Mouse (Mus musculus): Measurements from ENCODE around the gene Mgst3. TPM values are rescaled to one million over a fixed set of nuclear protein-coding genes. Genes with fewer than 3 reads are reported as not detected.

The Mgst3 gene
- polyA plus RNA-seq, 1 experiment from 2014 or later: 153 TPM

- no peak overlapping the region for H3K4me3 ChIP-seq (ENCODE audit: low read depth, low read length)
- WGBS: 60% methylated on average over 3 of the region's 3 CpGs
- no peaks in the 10 kb centered on the region for H3K27me3 ChIP-seq (ENCODE audit: control insufficient read depth, insufficient read depth, low read length)
- H3K9me3 ChIP-seq (ENCODE audit: control insufficient read depth, low read depth, low read length): no peaks in the 10 kb centered on the region
- H3K9ac ChIP-seq (replicated peaks; ENCODE audit: low read depth, low read length): no peak overlapping the region
- H3K36me3 ChIP-seq (ENCODE audit: control insufficient read depth, insufficient read depth, low read length): no peaks in the 10 kb centered on the region
- H3K4me2 ChIP-seq (replicated peaks; ENCODE audit: low read depth, low read length): no peak overlapping the region
- peak; percentile 91 for ATAC-seq (ENCODE audit: insufficient number of reproducible peaks, insufficient read depth, low FRiP score, low read depth)
- H3K4me1 ChIP-seq (ENCODE audit: control insufficient read depth, insufficient read depth, low read length): no peaks in the 10 kb centered on the region
- H3K27ac ChIP-seq (ENCODE audit: low read length): no peak overlapping the region
These were observed 9.5 kb downstream of the Mgst3 start for GRCm38 (mm10) chr1:167384156-167384555.

- 80% methylated on average over 5 of the region's 5 CpGs for WGBS
- H3K27me3 ChIP-seq (ENCODE audit: control insufficient read depth, insufficient read depth, low read length): no peaks in the 10 kb centered on the region
- no peak overlapping the region for H3K27ac ChIP-seq (ENCODE audit: low read length)
- no peak overlapping the region for H3K4me3 ChIP-seq (ENCODE audit: low read depth, low read length)
- H3K9ac ChIP-seq (replicated peaks; ENCODE audit: low read depth, low read length): no peak overlapping the region
- no peaks in the 10 kb centered on the region for H3K4me1 ChIP-seq (ENCODE audit: control insufficient read depth, insufficient read depth, low read length)
- no peak overlapping the region for H3K4me2 ChIP-seq (replicated peaks; ENCODE audit: low read depth, low read length)
- ATAC-seq (ENCODE audit: insufficient number of reproducible peaks, insufficient read depth, low FRiP score, low read depth): no peak
- no peaks in the 10 kb centered on the region for H3K9me3 ChIP-seq (ENCODE audit: control insufficient read depth, low read depth, low read length)
- no peaks in the 10 kb centered on the region for H3K36me3 ChIP-seq (ENCODE audit: control insufficient read depth, insufficient read depth, low read length)
These were observed 10.5 kb downstream of the Mgst3 start for GRCm38 (mm10) chr1:167383178-167383577.

GRCm38 (mm10) chr1:167382763-167383162 lies 10.9 kb downstream of the Mgst3 start:
- WGBS: 79% methylated on average over 5 of the region's 5 CpGs
- Histone ChIP-seq H3K27me3 (ENCODE audit: control insufficient read depth, insufficient read depth, low read length) (no peaks in the 10 kb centered on the region), H3K4me1 (ENCODE audit: control insufficient read depth, insufficient read depth, low read length) (no peaks in the 10 kb centered on the region), H3K4me3 (ENCODE audit: low read depth, low read length) (no peak overlapping the region), H3K4me2 (replicated peaks; ENCODE audit: low read depth, low read length) (no peak overlapping the region), H3K36me3 (ENCODE audit: control insufficient read depth, insufficient read depth, low read length) (no peaks in the 10 kb centered on the region), H3K9me3 (ENCODE audit: control insufficient read depth, low read depth, low read length) (no peaks in the 10 kb centered on the region), H3K9ac (replicated peaks; ENCODE audit: low read depth, low read length) (no peak overlapping the region), H3K27ac (ENCODE audit: low read length) (no peak overlapping the region)
- ATAC-seq (ENCODE audit: insufficient number of reproducible peaks, insufficient read depth, low FRiP score, low read depth): no peak

GRCm38 (mm10) chr1:167382316-167382715 lies 11.3 kb downstream of the Mgst3 start:
- H3K27ac ChIP-seq (ENCODE audit: low read length): no peak overlapping the region
- WGBS: 85% methylated on average over 7 of the region's 7 CpGs
- no peak overlapping the region for H3K9ac ChIP-seq (replicated peaks; ENCODE audit: low read depth, low read length)

GRCm38 (mm10) chr1:167381050-167382015 lies 12.3 kb downstream of the Mgst3 start:
- H3K27me3 ChIP-seq (ENCODE audit: control insufficient read depth, insufficient read depth, low read length): no peaks in the 10 kb centered on the region
- no peak for ATAC-seq (ENCODE audit: insufficient number of reproducible peaks, insufficient read depth, low FRiP score, low read depth)
- H3K9me3 ChIP-seq (ENCODE audit: control insufficient read depth, low read depth, low read length): no peaks in the 10 kb centered on the region
- no peaks in the 10 kb centered on the region for H3K36me3 ChIP-seq (ENCODE audit: control insufficient read depth, insufficient read depth, low read length)
- no peak overlapping the region for H3K27ac ChIP-seq (ENCODE audit: low read length)
- H3K4me2 ChIP-seq (replicated peaks; ENCODE audit: low read depth, low read length): no peak overlapping the region
- WGBS: 77% methylated on average over 8 of the region's 8 CpGs
- H3K9ac ChIP-seq (replicated peaks; ENCODE audit: low read depth, low read length): no peak overlapping the region
- no peaks in the 10 kb centered on the region for H3K4me1 ChIP-seq (ENCODE audit: control insufficient read depth, insufficient read depth, low read length)
- no peak overlapping the region for H3K4me3 ChIP-seq (ENCODE audit: low read depth, low read length)

More at GRCm38 (mm10) chr1:167382316-167382715, 11.3 kb downstream of the Mgst3 start:
- H3K9me3 ChIP-seq (ENCODE audit: control insufficient read depth, low read depth, low read length): no peaks in the 10 kb centered on the region
- no peak for ATAC-seq (ENCODE audit: insufficient number of reproducible peaks, insufficient read depth, low FRiP score, low read depth)
- H3K27me3 ChIP-seq (ENCODE audit: control insufficient read depth, insufficient read depth, low read length): no peaks in the 10 kb centered on the region
- H3K4me1 ChIP-seq (ENCODE audit: control insufficient read depth, insufficient read depth, low read length): no peaks in the 10 kb centered on the region
- H3K4me2 ChIP-seq (replicated peaks; ENCODE audit: low read depth, low read length): no peak overlapping the region
- no peaks in the 10 kb centered on the region for H3K36me3 ChIP-seq (ENCODE audit: control insufficient read depth, insufficient read depth, low read length)
- no peak overlapping the region for H3K4me3 ChIP-seq (ENCODE audit: low read depth, low read length)

GRCm38 (mm10) chr1:167380223-167380622 lies 13.4 kb downstream of the Mgst3 start:
- no peaks in the 10 kb centered on the region for H3K4me1 ChIP-seq (ENCODE audit: control insufficient read depth, insufficient read depth, low read length)
- H3K4me3 ChIP-seq (ENCODE audit: low read depth, low read length): no peak overlapping the region
- no peak for ATAC-seq (ENCODE audit: insufficient number of reproducible peaks, insufficient read depth, low FRiP score, low read depth)
- no peaks in the 10 kb centered on the region for H3K27me3 ChIP-seq (ENCODE audit: control insufficient read depth, insufficient read depth, low read length)
- H3K27ac ChIP-seq (ENCODE audit: low read length): no peak overlapping the region
- H3K4me2 ChIP-seq (replicated peaks; ENCODE audit: low read depth, low read length): no peak overlapping the region
- 81% methylated on average over 2 of the region's 2 CpGs for WGBS
- H3K9me3 ChIP-seq (ENCODE audit: control insufficient read depth, low read depth, low read length): no peaks in the 10 kb centered on the region
- no peaks in the 10 kb centered on the region for H3K36me3 ChIP-seq (ENCODE audit: control insufficient read depth, insufficient read depth, low read length)
- H3K9ac ChIP-seq (replicated peaks; ENCODE audit: low read depth, low read length): no peak overlapping the region

- Histone ChIP-seq H3K9me3 (ENCODE audit: control insufficient read depth, low read depth, low read length) (no peaks in the 10 kb centered on the region), H3K27me3 (ENCODE audit: control insufficient read depth, insufficient read depth, low read length) (no peaks in the 10 kb centered on the region), H3K27ac (ENCODE audit: low read length) (no peak overlapping the region), H3K4me3 (ENCODE audit: low read depth, low read length) (no peak overlapping the region), H3K4me1 (ENCODE audit: control insufficient read depth, insufficient read depth, low read length) (peaks cover 2% of the 10 kb centered on the region; the same call in 1 of the 2 replicates), H3K4me2 (replicated peaks; ENCODE audit: low read depth, low read length) (no peak overlapping the region), H3K36me3 (ENCODE audit: control insufficient read depth, insufficient read depth, low read length) (no peaks in the 10 kb centered on the region), H3K9ac (replicated peaks; ENCODE audit: low read depth, low read length) (no peak overlapping the region)
- 77% methylated on average over 5 of the region's 5 CpGs for WGBS
- no peak for ATAC-seq (ENCODE audit: insufficient number of reproducible peaks, insufficient read depth, low FRiP score, low read depth)
These were observed 13.9 kb downstream of the Mgst3 start for GRCm38 (mm10) chr1:167379751-167380150.

- no peaks in the 10 kb centered on the region for H3K9me3 ChIP-seq (ENCODE audit: control insufficient read depth, low read depth, low read length)
- H3K9ac ChIP-seq (replicated peaks; ENCODE audit: low read depth, low read length): no peak overlapping the region
- WGBS: 79% methylated on average over 6 of the region's 6 CpGs
- ATAC-seq (ENCODE audit: insufficient number of reproducible peaks, insufficient read depth, low FRiP score, low read depth): no peak
- no peaks in the 10 kb centered on the region for H3K36me3 ChIP-seq (ENCODE audit: control insufficient read depth, insufficient read depth, low read length)
- no peaks in the 10 kb centered on the region for H3K27me3 ChIP-seq (ENCODE audit: control insufficient read depth, insufficient read depth, low read length)
- H3K4me3 ChIP-seq (ENCODE audit: low read depth, low read length): no peak overlapping the region
- peaks cover 5% of the 10 kb centered on the region; the same call in 1 of the 2 replicates for H3K4me1 ChIP-seq (ENCODE audit: control insufficient read depth, insufficient read depth, low read length)
- H3K27ac ChIP-seq (ENCODE audit: low read length): no peak overlapping the region
- H3K4me2 ChIP-seq (replicated peaks; ENCODE audit: low read depth, low read length): no peak overlapping the region
These were observed 15.6 kb downstream of the Mgst3 start for GRCm38 (mm10) chr1:167378019-167378418.

Data from stomach, embryonic 14.5 days (tissue).